24 mouse cellular contexts compared by ENCODE assay signal in genomic region chr16:9709921-9710320, GRCm38 (mm10).
A peak's percentile ranks its signal among the peaks of the same experiment; 100 is the strongest.
DNase-seq lines count a peak whose midpoint lies in the region; ATAC-seq and TF ChIP-seq lines count a peak whose summit lies in the region.
"Had no signal": no experiment of that assay in that cellular context is flagged by ENCODE, and none has a peak within 500 bp of the region (broad histone marks: within the 10 kb centered on the region; RNA-seq: fewer than 3 reads in every experiment).

No protein-coding gene starts in this region.

- 60% methylated on average over 2 of the region's 2 CpGs for WGBS in intestine, embryonic 15.5 days

- H3K4me2 ChIP-seq in intestine, embryonic 15.5 days (replicated peaks): no peak overlapping the region
- H3K4me2 ChIP-seq: embryonic facial prominence, embryonic 13.5 days; embryonic facial prominence, embryonic 15.5 days; forebrain, embryonic 12.5 days had no signal

- DNase-seq in layer of hippocampus, adult 2 months (ENCODE audit: low spot score in 2 of 2): no peak
- DNase-seq in layer of hippocampus, adult 11-12 months (ENCODE audit: low spot score): no peak
- DNase-seq in R1 (ENCODE audit: low read depth, low spot score): peak; percentile 54
- no peak for DNase-seq in cerebellum, adult 9-10 months
- DNase-seq: adrenal gland, adult 8-10 months; adrenal gland, postnatal 14 days; adrenal gland, postnatal 36 days; cerebellum, adult 11-12 months; cerebellum, adult 2 months; cerebellum, adult 9-11 months; cerebellum, postnatal 14 days; cerebellum, postnatal 36 days; embryo, embryonic 11 days had no signal

- no peaks in the 10 kb centered on the region for H3K4me1 ChIP-seq in intestine, embryonic 15.5 days (replicated peaks)
- H3K4me1 ChIP-seq: embryonic facial prominence, embryonic 13.5 days; embryonic facial prominence, embryonic 15.5 days; forebrain, embryonic 10.5 days; forebrain, embryonic 12.5 days had no signal

- no peak overlapping the region for H3K4me3 ChIP-seq in layer of hippocampus, adult 2 months
- H3K4me3 ChIP-seq in intestine, embryonic 15.5 days (replicated peaks): no peak overlapping the region
- H3K4me3 ChIP-seq: embryonic facial prominence, embryonic 13.5 days; embryonic facial prominence, embryonic 15.5 days; erythroblast, embryonic 14.5 days; forebrain, embryonic 10.5 days; forebrain, embryonic 12.5 days had no signal

- H3K9ac ChIP-seq in intestine, embryonic 15.5 days: no peak overlapping the region
- H3K9ac ChIP-seq: embryonic facial prominence, embryonic 13.5 days; embryonic facial prominence, embryonic 15.5 days; forebrain, embryonic 12.5 days had no signal

- no peaks in the 10 kb centered on the region for H3K9me3 ChIP-seq in intestine, embryonic 15.5 days
- H3K9me3 ChIP-seq: embryonic facial prominence, embryonic 13.5 days; embryonic facial prominence, embryonic 15.5 days; forebrain, embryonic 10.5 days; forebrain, embryonic 12.5 days; G1E had no signal

- H3K27ac ChIP-seq in layer of hippocampus, adult 2 months: peak overlapping the region; percentile 19; the same call in 1 of the 2 replicates
- no peak overlapping the region for H3K27ac ChIP-seq in intestine, embryonic 15.5 days
- H3K27ac ChIP-seq: embryonic facial prominence, embryonic 13.5 days; embryonic facial prominence, embryonic 15.5 days; forebrain, embryonic 10.5 days; forebrain, embryonic 12.5 days had no signal

- no peak for ATAC-seq in intestine, embryonic 15.5 days
- ATAC-seq: activated CD4-positive, CD25-positive, alpha-beta regulatory T cell, adult 4 months; forebrain, embryonic 14.5 days; forebrain, embryonic 16.5 days; Patski had no signal

- H3K36me3 ChIP-seq in intestine, embryonic 15.5 days: no peaks in the 10 kb centered on the region
- H3K36me3 ChIP-seq: embryonic facial prominence, embryonic 13.5 days; embryonic facial prominence, embryonic 15.5 days; forebrain, embryonic 10.5 days; forebrain, embryonic 12.5 days; G1E had no signal

- TF ChIP-seq CTCF in layer of hippocampus, adult 2 months (conservative IDR thresholded peaks at IDR 0.05): no peak

- no peaks in the 10 kb centered on the region for H3K27me3 ChIP-seq in intestine, embryonic 15.5 days (replicated peaks)
- H3K27me3 ChIP-seq: embryonic facial prominence, embryonic 13.5 days; embryonic facial prominence, embryonic 15.5 days; forebrain, embryonic 12.5 days had no signal
